Mouse (Mus musculus) C2C12 (cell line): ENCODE data around the gene Ptpn13. TPM values are rescaled to one million over a fixed set of nuclear protein-coding genes. Genes with fewer than 3 reads are reported as not detected.

Experiments used
- H3K27me3 ChIP-seq: one replicate; pipeline ENCODE4 v1.6.1; 2011; ENCODE audit not compliant: control insufficient read depth, insufficient read depth, insufficient read length
- H3K36me3 ChIP-seq: one replicate; pipeline ENCODE4 v1.6.1; 2011; ENCODE audit not compliant: control insufficient read depth, insufficient read depth
- H3K4me3 ChIP-seq: one replicate; pipeline ENCODE4 v1.5.1; 2011; ENCODE audit warnings: mild to moderate bottlenecking, control low read depth; ENCODE audit not compliant: poor library complexity, insufficient read depth, severe bottlenecking
- H3K79me2 ChIP-seq: one replicate; pipeline ENCODE4 v1.6.1; 2011; ENCODE audit not compliant: control insufficient read depth, insufficient read depth
- H3K79me3 ChIP-seq: one replicate; pipeline ENCODE4 v1.6.1; 2011; ENCODE audit warnings: low read depth, control low read depth
- H3ac ChIP-seq: one replicate; pipeline ENCODE3; 2011; ENCODE audit warnings: low read depth; ENCODE audit not compliant: control insufficient read depth, insufficient read length
- CEBPB ChIP-seq: IDR thresholded peaks from one replicate; pipeline ENCODE4 v1.6.1; 2011; ENCODE audit warnings: low read depth, mild to moderate bottlenecking, control low read depth, moderate library complexity
- CTCF ChIP-seq: IDR thresholded peaks from one replicate; pipeline ENCODE4 v1.5.1; 2011; ENCODE audit not compliant: control insufficient read depth, insufficient read depth, insufficient read length
- FOSL1 ChIP-seq: IDR thresholded peaks from one replicate; pipeline ENCODE4 v1.8.0; 2011; ENCODE audit warnings: mild to moderate bottlenecking, low read length; ENCODE audit not compliant: poor library complexity, insufficient read depth, severe bottlenecking
- MAX ChIP-seq: IDR thresholded peaks from one replicate; pipeline ENCODE4 v1.6.1; 2011; ENCODE audit warnings: mild to moderate bottlenecking, control low read depth
- MYOD1 ChIP-seq: IDR thresholded peaks from one replicate; pipeline ENCODE4 v1.6.1; 2011; ENCODE audit warnings: low read depth; ENCODE audit not compliant: control insufficient read depth, insufficient read length
- MYOG ChIP-seq: IDR thresholded peaks from one replicate; pipeline ENCODE4 v1.6.1; 2011; ENCODE audit not compliant: control insufficient read depth, insufficient read length; ENCODE audit errors: extremely low read depth
- USF1 ChIP-seq: IDR thresholded peaks from one replicate; pipeline ENCODE4 v1.6.1; 2011; ENCODE audit warnings: low read depth, mild to moderate bottlenecking, control low read depth, moderate library complexity
- polyA plus RNA-seq: library from polyadenylated mRNA; unstranded; fragments of >200 nt; fragmentation: generic; extraction: Trizol; gene quantifications from one replicate; pipeline ENCODE4 v1.2.1, GENCODE M21; 2012; ENCODE audit warnings: missing spikeins

The Ptpn13 gene
- polyA plus RNA-seq, 1 experiment = 1.8 TPM

- H3ac ChIP-seq = no peak overlapping the region
- H3K4me3 ChIP-seq = no peak overlapping the region
- no peaks in the 10 kb centered on the region for H3K36me3 ChIP-seq
- no peaks in the 10 kb centered on the region for H3K79me3 ChIP-seq
- no peaks in the 10 kb centered on the region for H3K27me3 ChIP-seq
- no peaks in the 10 kb centered on the region for H3K79me2 ChIP-seq
- TF ChIP-seq MAX (no peak), CTCF (no peak), USF1 (no peak), MYOG (no peak), FOSL1 (no peak), MYOD1 (no peak)
Observed at GRCm38 (mm10) chr5:103569446-103569845, 144.5 kb downstream of the Ptpn13 start.

- Histone ChIP-seq H3K27me3 (no peaks in the 10 kb centered on the region), H3K79me3 (no peaks in the 10 kb centered on the region)
- TF ChIP-seq CEBPB (no peak), FOSL1 (no peak), MYOG (no peak), CTCF (no peak), MYOD1 (no peak), MAX (no peak), USF1 (no peak)
Observed at GRCm38 (mm10) chr5:103579680-103580420, 154.9 kb downstream of the Ptpn13 start.

GRCm38 (mm10) chr5:103587219-103587618 is 162.2 kb downstream of the Ptpn13 start:
- Histone ChIP-seq H3K4me3 (no peak overlapping the region), H3ac (no peak overlapping the region), H3K27me3 (no peaks in the 10 kb centered on the region), H3K36me3 (no peaks in the 10 kb centered on the region), H3K79me3 (no peaks in the 10 kb centered on the region), H3K79me2 (no peaks in the 10 kb centered on the region)
- TF ChIP-seq MYOG (no peak), CTCF (no peak), CEBPB (no peak), MYOD1 (no peak), FOSL1 (no peak), MAX (no peak), USF1 (no peak)

More at GRCm38 (mm10) chr5:103579680-103580420, 154.9 kb downstream of the Ptpn13 start:
- H3K4me3 ChIP-seq = no peak overlapping the region
- no peaks in the 10 kb centered on the region for H3K79me2 ChIP-seq
- H3ac ChIP-seq = no peak overlapping the region
- H3K36me3 ChIP-seq = no peaks in the 10 kb centered on the region

GRCm38 (mm10) chr5:103591846-103592245 is 166.9 kb downstream of the Ptpn13 start:
- no peak for TF ChIP-seq MAX
- no peak for TF ChIP-seq USF1
- TF ChIP-seq MYOD1 = no peak
- no peak for TF ChIP-seq MYOG

GRCm38 (mm10) chr5:103592706-103593105 is 167.7 kb downstream of the Ptpn13 start:
- Histone ChIP-seq H3K36me3 (no peaks in the 10 kb centered on the region), H3ac (no peak overlapping the region), H3K79me3 (no peaks in the 10 kb centered on the region), H3K79me2 (no peaks in the 10 kb centered on the region), H3K4me3 (no peak overlapping the region), H3K27me3 (no peaks in the 10 kb centered on the region)
- no peak for TF ChIP-seq MYOD1
- no peak for TF ChIP-seq CTCF

More at GRCm38 (mm10) chr5:103591846-103592245, 166.9 kb downstream of the Ptpn13 start:
- Histone ChIP-seq H3K79me3 (no peaks in the 10 kb centered on the region), H3ac (no peak overlapping the region), H3K27me3 (no peaks in the 10 kb centered on the region), H3K79me2 (no peaks in the 10 kb centered on the region), H3K4me3 (no peak overlapping the region), H3K36me3 (no peaks in the 10 kb centered on the region)

- TF ChIP-seq FOSL1 (no peak), CEBPB (no peak), MAX (no peak), CTCF (no peak), MYOD1 (no peak), USF1 (no peak), MYOG (no peak)
- Histone ChIP-seq H3K36me3 (no peaks in the 10 kb centered on the region), H3ac (no peak overlapping the region), H3K4me3 (no peak overlapping the region), H3K79me2 (no peaks in the 10 kb centered on the region), H3K79me3 (no peaks in the 10 kb centered on the region), H3K27me3 (no peaks in the 10 kb centered on the region)
Observed at GRCm38 (mm10) chr5:103593575-103593974, 168.6 kb downstream of the Ptpn13 start.
